Mouse (Mus musculus) stomach, embryonic 15.5 days (tissue): ENCODE data around the gene Gm49355. TPM values are rescaled to one million over a fixed set of nuclear protein-coding genes. Genes with fewer than 3 reads are reported as not detected.
"Not testable (repeated sequence)": the region's sequence is repeated elsewhere in the genome, so short reads cannot be mapped to it uniquely, and the experiment has no call there.

Experiments used
- ATAC-seq: fragments of 200-750 bp; cut with Nextera tagmentation; 2 replicates; pipeline ENCODE4 v1.8.0; 2017; ENCODE audit warnings: low read depth, moderate number of reproducible peaks, moderate TSS enrichment; ENCODE audit not compliant: insufficient read depth, low FRiP score
- H3K27ac ChIP-seq: fragments of 300-500 bp; sonication (generic); 2 replicates; pipeline ENCODE4 v1.5.1; 2015; ENCODE audit warnings: mild to moderate bottlenecking, inconsistent platforms
- H3K27me3 ChIP-seq: fragments of 300-500 bp; sonication (generic); replicated peaks from 2 replicates; pipeline ENCODE4 v1.6.1; 2015; ENCODE audit warnings: inconsistent platforms
- H3K36me3 ChIP-seq: fragments of 300-500 bp; sonication (generic); 2 replicates; pipeline ENCODE4 v1.6.1; 2015; ENCODE audit warnings: inconsistent platforms
- H3K4me1 ChIP-seq: fragments of 300-500 bp; sonication (generic); 2 replicates; pipeline ENCODE4 v1.6.1; 2015; ENCODE audit warnings: inconsistent platforms
- H3K4me2 ChIP-seq: fragments of 300-500 bp; sonication (generic); 2 replicates; pipeline ENCODE4 v1.6.1; 2015; ENCODE audit warnings: mild to moderate bottlenecking, inconsistent platforms
- H3K4me3 ChIP-seq: fragments of 300-500 bp; sonication (generic); replicated peaks from 2 replicates; pipeline ENCODE4 v1.5.1; 2015; ENCODE audit warnings: inconsistent platforms
- H3K9ac ChIP-seq: fragments of 300-500 bp; sonication (generic); 2 replicates; pipeline ENCODE4 v1.6.1; 2015; ENCODE audit warnings: inconsistent platforms
- H3K9me3 ChIP-seq: fragments of 300-500 bp; sonication (generic); 2 replicates; pipeline ENCODE4 v1.6.1; 2016; ENCODE audit warnings: inconsistent platforms
- WGBS: fragments of 180-500 bp; shearing (Covaris S2); methylation state at CpG from one replicate; pipeline ENCODE4 v1.1.7; 2015; 5-methylcytosine and 5-hydroxymethylcytosine counted together
- polyA plus RNA-seq: library from polyadenylated mRNA; unstranded; fragments of >200 nt; fragmentation: Nextera tagmentation; extraction: Ambion mirVana; gene quantifications from 2 replicates; pipeline ENCODE4 v1.2.1, GENCODE M21; 2015

Gm49355 gene
- polyA plus RNA-seq: 0.15 and 0.19 TPM in 2 replicates

DNA sequence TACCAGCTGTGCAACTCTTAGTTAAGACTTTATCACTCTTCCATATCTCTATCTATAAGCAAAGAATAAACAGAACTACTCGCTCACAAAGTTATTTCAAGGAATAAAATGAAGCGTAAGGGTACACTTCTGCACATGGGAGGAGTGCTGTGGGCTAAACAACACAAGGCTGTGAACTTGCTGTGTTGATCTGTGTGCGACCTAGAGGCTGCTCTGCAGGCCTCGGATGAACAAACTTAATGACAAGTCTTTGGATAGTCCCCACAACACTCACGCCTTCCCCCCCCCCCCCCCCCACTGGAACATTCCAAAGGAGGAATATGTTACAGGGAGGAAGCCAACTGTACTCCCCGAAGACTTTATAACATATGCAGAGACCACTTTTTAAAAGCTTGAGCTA lies at the start of gene Gm49355:
TSS of gene Gm49355 (plus strand) at position 336 of the 400 bp plus-strand sequence.
- H3K4me3 ChIP-seq: peak within 1 kb of the TSS; percentile 85
- no peaks in the 10 kb centered on the region for H3K9me3 ChIP-seq
- ATAC-seq: no peak
- no peaks in the 10 kb centered on the region for H3K27me3 ChIP-seq
- H3K9ac ChIP-seq: peak within 1 kb of the TSS; percentile 85
- peak within 1 kb of the TSS; percentile 97 for H3K27ac ChIP-seq
- no peaks in the 10 kb centered on the region for H3K4me1 ChIP-seq
- peak within 1 kb of the TSS; percentile 71 for H3K4me2 ChIP-seq
- 71% methylated on average over 6 of the region's 6 CpGs for WGBS
- no peaks in the 10 kb centered on the region for H3K36me3 ChIP-seq

DNA sequence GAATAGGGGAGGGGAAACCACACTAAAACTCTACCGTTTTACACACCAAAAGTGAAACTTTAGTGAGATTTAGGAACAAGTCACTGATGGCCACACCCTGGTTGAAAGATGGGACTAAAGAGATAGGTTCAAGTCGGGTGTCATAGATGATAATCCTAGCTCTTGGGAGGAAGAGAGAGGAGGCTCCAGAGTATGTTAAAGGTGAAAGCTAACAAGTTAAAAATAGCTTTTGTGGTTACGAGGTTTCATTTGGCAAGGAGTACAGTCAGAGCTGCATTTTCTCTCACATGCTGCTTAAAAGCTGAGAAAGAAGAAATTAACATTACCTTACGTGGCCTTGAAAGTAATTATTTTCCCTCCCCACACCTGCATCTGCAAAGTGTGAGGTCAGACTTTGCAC lies 40.0 kb upstream of the Gm49355 start:
- ATAC-seq: no peak
- H3K4me2 ChIP-seq: no peak overlapping the region
- no peaks in the 10 kb centered on the region for H3K27me3 ChIP-seq
- 63% methylated on average over 4 of the region's 4 CpGs for WGBS
- no peaks in the 10 kb centered on the region for H3K36me3 ChIP-seq
- H3K4me3 ChIP-seq: no peak overlapping the region
- no peak overlapping the region for H3K9ac ChIP-seq
- H3K4me1 ChIP-seq: no peaks in the 10 kb centered on the region
- no peaks in the 10 kb centered on the region for H3K9me3 ChIP-seq
- no peak overlapping the region for H3K27ac ChIP-seq

- Histone ChIP-seq H3K9me3 (no peaks in the 10 kb centered on the region), H3K36me3 (no peaks in the 10 kb centered on the region), H3K27me3 (no peaks in the 10 kb centered on the region), H3K27ac (no peak overlapping the region), H3K4me3 (no peak overlapping the region), H3K4me2 (no peak overlapping the region), H3K4me1 (no peaks in the 10 kb centered on the region), H3K9ac (no peak overlapping the region)
- no peak for ATAC-seq
- 73% methylated on average over 3 of the region's 3 CpGs for WGBS
These were observed 7.7 kb upstream of the Gm49355 start for GRCm38 (mm10) chr14:12276031-12276430.

GRCm38 (mm10) chr14:12284141-12284912 lies 551 bp downstream of the Gm49355 start, which contains the start of gene 3830406C13Rik:
TSS of gene 3830406C13Rik (plus strand) at chr14:12284173.
- peak within 1 kb of the TSS; percentile 85 for H3K4me3 ChIP-seq
- H3K27me3 ChIP-seq: no peaks in the 10 kb centered on the region
- peak within 1 kb of the TSS; percentile 71 for H3K4me2 ChIP-seq
- H3K9ac ChIP-seq: peak within 1 kb of the TSS; percentile 85
- H3K4me1 ChIP-seq: no peaks in the 10 kb centered on the region
- 0 out of 2 replicates have a peak, but pooled peaks cover 2% of the 10 kb centered on the region for H3K36me3 ChIP-seq
- WGBS: under 1% methylated on average over 48 of the region's 48 CpGs
- H3K27ac ChIP-seq: peak within 1 kb of the TSS; percentile 97
- peak; percentile 97 for ATAC-seq
- no peaks in the 10 kb centered on the region for H3K9me3 ChIP-seq

GRCm38 (mm10) chr14:12289747-12290146 lies 6.0 kb downstream of the Gm49355 start:
- not testable (repeated sequence) for H3K27ac ChIP-seq

DNA sequence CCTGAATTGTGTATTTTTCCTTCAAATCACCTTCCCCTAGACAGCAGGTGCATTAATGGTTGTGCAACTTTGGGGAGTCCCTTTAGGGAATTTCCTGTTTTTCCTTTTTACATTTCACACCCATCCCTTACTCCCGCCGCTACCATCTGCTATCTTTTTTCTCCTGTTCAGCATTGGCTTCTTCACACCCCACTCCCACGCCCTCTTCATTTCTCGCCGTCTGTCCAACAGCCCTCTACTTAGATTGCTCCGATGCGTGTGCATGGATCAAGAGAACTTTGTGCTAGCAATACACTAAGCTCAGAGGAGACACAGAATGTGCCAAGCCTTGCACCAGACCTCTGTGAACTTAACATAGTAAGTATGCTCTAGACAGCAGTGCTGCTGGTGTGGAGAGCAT lies 12.6 kb downstream of the Gm49355 start:
- 92% methylated on average over 7 of the region's 7 CpGs for WGBS
- ATAC-seq: no peak
- no peaks in the 10 kb centered on the region for H3K9me3 ChIP-seq
- H3K36me3 ChIP-seq: no peaks in the 10 kb centered on the region
- no peak overlapping the region for H3K9ac ChIP-seq
- no peak overlapping the region for H3K4me2 ChIP-seq
- no peaks in the 10 kb centered on the region for H3K27me3 ChIP-seq
- no peak overlapping the region for H3K27ac ChIP-seq
- H3K4me1 ChIP-seq: no peaks in the 10 kb centered on the region
- no peak overlapping the region for H3K4me3 ChIP-seq

More at GRCm38 (mm10) chr14:12289747-12290146, 6.0 kb downstream of the Gm49355 start:
- not testable (repeated sequence) for H3K4me3 ChIP-seq, H3K4me2 ChIP-seq, H3K36me3 ChIP-seq, H3K9me3 ChIP-seq, H3K9ac ChIP-seq, H3K27me3 ChIP-seq, H3K4me1 ChIP-seq, ATAC-seq

GRCm38 (mm10) chr14:12299171-12299570 lies 15.4 kb downstream of the Gm49355 start:
- Histone ChIP-seq H3K4me1 (no peaks in the 10 kb centered on the region), H3K9me3 (no peaks in the 10 kb centered on the region), H3K4me2 (no peak overlapping the region), H3K36me3 (no peaks in the 10 kb centered on the region), H3K9ac (no peak overlapping the region), H3K4me3 (no peak overlapping the region), H3K27me3 (no peaks in the 10 kb centered on the region), H3K27ac (no peak overlapping the region)
- ATAC-seq: no peak

- no peaks in the 10 kb centered on the region for H3K36me3 ChIP-seq
- no peaks in the 10 kb centered on the region for H3K27me3 ChIP-seq
- no peak overlapping the region for H3K4me3 ChIP-seq
- H3K4me2 ChIP-seq: no peak overlapping the region
- H3K27ac ChIP-seq: no peak overlapping the region
- no peak overlapping the region for H3K9ac ChIP-seq
- 87% methylated on average over 6 of the region's 6 CpGs for WGBS
- ATAC-seq: no peak
- no peaks in the 10 kb centered on the region for H3K4me1 ChIP-seq
- no peaks in the 10 kb centered on the region for H3K9me3 ChIP-seq
These were observed 15.9 kb downstream of the Gm49355 start for GRCm38 (mm10) chr14:12299654-12300053.

- Histone ChIP-seq H3K9me3 (no peaks in the 10 kb centered on the region), H3K36me3 (no peaks in the 10 kb centered on the region), H3K27me3 (no peaks in the 10 kb centered on the region), H3K9ac (no peak overlapping the region), H3K4me1 (no peaks in the 10 kb centered on the region), H3K4me3 (no peak overlapping the region), H3K27ac (no peak overlapping the region), H3K4me2 (no peak overlapping the region)
- 76% methylated on average over 4 of the region's 4 CpGs for whole genome bisulfite sequencing
- ATAC-seq: no peak
These were observed 16.5 kb downstream of the Gm49355 start for GRCm38 (mm10) chr14:12300275-12300674.

DNA sequence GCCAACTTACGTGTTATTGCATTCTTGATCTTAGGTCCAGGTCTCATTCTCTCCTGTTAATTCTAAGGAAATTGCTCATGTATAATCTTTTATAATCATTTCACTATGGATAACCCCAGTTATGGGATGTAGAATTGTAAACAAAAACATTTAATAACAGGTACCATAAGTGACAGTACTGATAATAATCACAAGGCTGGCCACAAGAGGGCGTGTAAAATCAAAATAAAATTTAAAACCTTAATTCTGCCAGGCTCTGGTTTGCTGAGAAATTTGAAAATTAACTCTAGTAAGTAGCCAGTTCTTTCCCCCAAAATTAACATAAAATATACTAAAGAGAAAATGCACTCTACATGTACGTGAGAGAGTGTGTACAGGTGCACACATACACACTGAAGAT lies 16.9 kb downstream of the Gm49355 start:
- 66% methylated on average over 3 of the region's 3 CpGs for WGBS
- H3K9ac ChIP-seq: no peak overlapping the region
- ATAC-seq: no peak

GRCm38 (mm10) chr14:12303106-12303505 lies 19.3 kb downstream of the Gm49355 start:
- Histone ChIP-seq H3K4me3 (no peak overlapping the region), H3K27me3 (no peaks in the 10 kb centered on the region), H3K4me1 (no peaks in the 10 kb centered on the region), H3K27ac (no peak overlapping the region), H3K9me3 (no peaks in the 10 kb centered on the region), H3K4me2 (no peak overlapping the region), H3K9ac (no peak overlapping the region), H3K36me3 (no peaks in the 10 kb centered on the region)
- 46% methylated on average over 2 of the region's 2 CpGs for WGBS
- ATAC-seq: no peak

More for the DNA sequence above, 16.9 kb downstream of the Gm49355 start:
- Histone ChIP-seq H3K36me3 (no peaks in the 10 kb centered on the region), H3K27ac (no peak overlapping the region), H3K4me2 (no peak overlapping the region), H3K4me3 (no peak overlapping the region), H3K4me1 (no peaks in the 10 kb centered on the region), H3K9me3 (no peaks in the 10 kb centered on the region), H3K27me3 (no peaks in the 10 kb centered on the region)

DNA sequence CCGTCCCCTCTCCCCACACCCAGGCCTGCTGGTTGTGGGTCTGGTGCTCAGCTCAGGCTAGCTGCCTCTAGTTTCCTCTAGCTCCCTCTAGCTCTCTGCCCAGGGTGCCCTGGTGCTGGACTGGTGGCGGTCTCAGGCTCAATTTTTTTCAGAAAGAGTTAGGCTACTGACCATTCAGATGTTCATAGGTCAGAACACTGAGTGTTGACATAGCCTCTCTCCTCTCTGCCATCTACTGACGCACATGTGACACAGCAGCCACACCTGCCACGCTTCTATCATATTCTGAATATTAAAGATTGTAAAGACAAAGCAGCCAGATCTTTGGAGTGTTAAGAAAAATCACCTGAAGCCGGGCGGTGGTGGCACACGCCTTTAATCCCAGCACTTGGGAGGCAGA lies 49.8 kb downstream of the Gm49355 start:
- H3K36me3 ChIP-seq: no peaks in the 10 kb centered on the region
- H3K4me2 ChIP-seq: no peak overlapping the region
- H3K9ac ChIP-seq: no peak overlapping the region
- no peaks in the 10 kb centered on the region for H3K9me3 ChIP-seq
- ATAC-seq: no peak
- H3K4me1 ChIP-seq: no peaks in the 10 kb centered on the region
- H3K4me3 ChIP-seq: no peak overlapping the region
- no peak overlapping the region for H3K27ac ChIP-seq
- peaks cover 42% of the 10 kb centered on the region for H3K27me3 ChIP-seq
- WGBS: 78% methylated on average over 7 of the region's 7 CpGs
